Mouse (Mus musculus): ENCODE data around the gene 1700028P14Rik. TPM values are rescaled to one million over a fixed set of nuclear protein-coding genes. Genes with fewer than 3 reads are reported as not detected.

Gene 1700028P14Rik
- polyA plus RNA-seq, 1 experiment from 2014 or later, result 1.9 TPM

- Histone ChIP-seq H3K27ac (ENCODE audit: low read length) (no peak overlapping the region), H3K4me2 (ENCODE audit: low read length) (no peak overlapping the region), H3K27me3 (ENCODE audit: control insufficient read depth, insufficient read depth, low read depth, low read length) (no peaks in the 10 kb centered on the region), H3K36me3 (ENCODE audit: control insufficient read depth, insufficient read depth, low read length) (no peaks in the 10 kb centered on the region), H3K9me3 (replicated peaks; ENCODE audit: control insufficient read depth, low read length, poor library complexity, severe bottlenecking) (no peaks in the 10 kb centered on the region), H3K9ac (ENCODE audit: low read depth, low read length) (no peak overlapping the region), H3K4me1 (ENCODE audit: control insufficient read depth, insufficient read depth, low read length) (no peaks in the 10 kb centered on the region), H3K4me3 (ENCODE audit: low read depth, low read length) (no peak overlapping the region)
- no peak for ATAC-seq
- WGBS, result 53% methylated on average over 2 of the region's 2 CpGs
These were observed 20.4 kb upstream of the 1700028P14Rik start for GRCm38 (mm10) chr19:23673021-23673420.

DNA sequence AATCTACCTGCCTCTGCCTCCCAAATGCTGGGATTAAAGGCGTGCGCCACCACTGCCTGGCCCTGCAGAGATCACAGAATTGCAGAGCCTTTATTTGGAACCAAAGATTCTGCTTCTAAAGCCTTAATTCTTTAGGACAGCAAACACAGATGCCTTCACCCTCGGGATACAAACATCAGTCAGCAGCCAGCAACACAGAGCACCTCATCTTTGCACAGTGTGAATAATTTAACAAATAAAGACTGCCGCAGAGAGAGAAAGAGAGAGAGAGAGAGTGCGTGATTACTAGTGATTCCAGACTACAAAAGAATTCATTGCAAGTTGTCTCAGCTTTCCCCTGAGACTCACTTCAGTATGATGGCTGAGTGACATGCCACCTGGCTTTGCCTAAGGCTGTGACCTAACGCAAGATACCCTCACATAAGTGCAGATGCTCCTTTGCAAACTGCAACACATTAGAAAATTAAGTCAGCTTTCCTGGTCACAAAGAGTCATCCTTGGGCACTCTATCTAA is 15.6 kb upstream of the 1700028P14Rik start:
- no peak overlapping the region for H3K4me2 ChIP-seq (ENCODE audit: low read length)
- no peaks in the 10 kb centered on the region for H3K27me3 ChIP-seq (ENCODE audit: control insufficient read depth, insufficient read depth, low read depth, low read length)
- WGBS, result 40% methylated on average over 6 of the region's 6 CpGs
- H3K9me3 ChIP-seq (replicated peaks; ENCODE audit: control insufficient read depth, low read length, poor library complexity, severe bottlenecking), result no peaks in the 10 kb centered on the region
- no peak overlapping the region for H3K27ac ChIP-seq (ENCODE audit: low read length)
- no peaks in the 10 kb centered on the region for H3K36me3 ChIP-seq (ENCODE audit: control insufficient read depth, insufficient read depth, low read length)
- peak; percentile 75 for ATAC-seq
- H3K4me1 ChIP-seq (ENCODE audit: control insufficient read depth, insufficient read depth, low read length), result no peaks in the 10 kb centered on the region
- H3K9ac ChIP-seq (ENCODE audit: low read depth, low read length), result no peak overlapping the region
- no peak overlapping the region for H3K4me3 ChIP-seq (ENCODE audit: low read depth, low read length)

- Histone ChIP-seq H3K4me3 (ENCODE audit: low read depth, low read length) (no peak overlapping the region), H3K4me1 (ENCODE audit: control insufficient read depth, insufficient read depth, low read length) (no peaks in the 10 kb centered on the region), H3K27ac (ENCODE audit: low read length) (no peak overlapping the region), H3K9me3 (replicated peaks; ENCODE audit: control insufficient read depth, low read length, poor library complexity, severe bottlenecking) (no peaks in the 10 kb centered on the region), H3K27me3 (ENCODE audit: control insufficient read depth, insufficient read depth, low read depth, low read length) (no peaks in the 10 kb centered on the region), H3K4me2 (ENCODE audit: low read length) (no peak overlapping the region), H3K9ac (ENCODE audit: low read depth, low read length) (no peak overlapping the region), H3K36me3 (ENCODE audit: control insufficient read depth, insufficient read depth, low read length) (no peaks in the 10 kb centered on the region)
- ATAC-seq, result no peak
- WGBS, result 90% methylated on average over 7 of the region's 7 CpGs
These were observed 11.5 kb upstream of the 1700028P14Rik start for GRCm38 (mm10) chr19:23664083-23664482.

DNA sequence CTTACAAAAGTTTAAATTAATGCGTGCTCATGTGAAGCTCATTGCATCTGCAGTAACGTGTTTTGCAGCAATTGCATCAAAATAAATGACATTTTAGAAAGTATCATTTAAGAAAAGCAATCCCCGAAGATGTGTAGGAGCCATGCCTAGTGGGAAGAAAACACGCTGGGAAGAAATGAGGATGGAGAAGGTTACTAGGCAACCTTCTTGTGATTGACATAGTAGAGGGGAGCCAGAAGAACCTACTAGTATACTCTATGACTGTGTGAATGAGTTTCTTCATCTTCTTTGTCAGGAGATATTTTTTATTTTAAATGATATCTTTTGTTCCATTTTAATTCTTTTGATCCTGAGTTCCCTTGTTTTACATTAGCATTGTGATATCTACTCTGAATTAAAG is 5.7 kb upstream of the 1700028P14Rik start:
- 72% methylated on average over 4 of the region's 4 CpGs for WGBS
- Histone ChIP-seq H3K4me1 (ENCODE audit: control insufficient read depth, insufficient read depth, low read length) (no peaks in the 10 kb centered on the region), H3K27ac (ENCODE audit: low read length) (no peak overlapping the region), H3K4me2 (ENCODE audit: low read length) (no peak overlapping the region), H3K36me3 (ENCODE audit: control insufficient read depth, insufficient read depth, low read length) (no peaks in the 10 kb centered on the region), H3K9ac (ENCODE audit: low read depth, low read length) (no peak overlapping the region), H3K27me3 (ENCODE audit: control insufficient read depth, insufficient read depth, low read depth, low read length) (no peaks in the 10 kb centered on the region), H3K9me3 (replicated peaks; ENCODE audit: control insufficient read depth, low read length, poor library complexity, severe bottlenecking) (no peaks in the 10 kb centered on the region), H3K4me3 (ENCODE audit: low read depth, low read length) (no peak overlapping the region)
- ATAC-seq, result no peak

DNA sequence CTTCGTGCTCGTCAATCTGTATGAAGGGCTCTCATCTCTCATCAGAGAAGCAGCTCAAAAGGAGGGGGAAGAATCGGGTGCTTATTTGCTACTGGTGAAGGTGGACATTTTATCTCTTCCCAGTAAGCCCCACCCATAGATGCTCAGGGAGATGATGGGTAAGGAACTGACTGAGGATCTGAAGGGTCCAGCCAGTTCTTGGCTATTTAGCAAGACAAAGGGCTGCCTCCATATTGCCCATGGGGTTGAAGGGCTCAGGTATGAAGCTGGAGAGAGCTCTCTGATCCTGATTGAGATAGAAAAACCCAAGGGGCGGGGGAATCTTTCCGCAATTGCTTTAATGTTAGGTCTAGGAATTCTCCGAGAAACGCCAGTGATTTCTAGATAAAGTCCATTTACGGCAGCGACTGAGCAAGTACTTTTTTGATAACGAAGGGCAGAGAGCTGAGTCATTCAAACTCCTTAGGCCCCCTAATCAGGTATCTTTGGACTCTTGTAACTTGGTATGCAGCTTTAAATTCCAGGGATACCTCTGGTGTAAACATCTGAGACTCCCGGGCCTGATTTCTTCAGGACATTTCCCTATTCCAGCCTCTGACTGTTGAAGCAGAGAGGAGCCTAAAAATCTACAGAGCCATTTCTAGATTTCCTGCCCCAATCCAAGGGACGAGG is 4.8 kb upstream of the 1700028P14Rik start:
- H3K36me3 ChIP-seq (ENCODE audit: control insufficient read depth, insufficient read depth, low read length), result no peaks in the 10 kb centered on the region
- no peaks in the 10 kb centered on the region for H3K27me3 ChIP-seq (ENCODE audit: control insufficient read depth, insufficient read depth, low read depth, low read length)
- no peak overlapping the region for H3K9ac ChIP-seq (ENCODE audit: low read depth, low read length)
- no peak overlapping the region for H3K4me2 ChIP-seq (ENCODE audit: low read length)
- no peak for ATAC-seq
- WGBS, result 71% methylated on average over 12 of the region's 12 CpGs
- peaks cover 2% of the 10 kb centered on the region; the same call in 1 of the 2 replicates for H3K4me1 ChIP-seq (ENCODE audit: control insufficient read depth, insufficient read depth, low read length)
- no peaks in the 10 kb centered on the region for H3K9me3 ChIP-seq (replicated peaks; ENCODE audit: control insufficient read depth, low read length, poor library complexity, severe bottlenecking)
- H3K4me3 ChIP-seq (ENCODE audit: low read depth, low read length), result no peak overlapping the region
- no peak overlapping the region for H3K27ac ChIP-seq (ENCODE audit: low read length)

DNA sequence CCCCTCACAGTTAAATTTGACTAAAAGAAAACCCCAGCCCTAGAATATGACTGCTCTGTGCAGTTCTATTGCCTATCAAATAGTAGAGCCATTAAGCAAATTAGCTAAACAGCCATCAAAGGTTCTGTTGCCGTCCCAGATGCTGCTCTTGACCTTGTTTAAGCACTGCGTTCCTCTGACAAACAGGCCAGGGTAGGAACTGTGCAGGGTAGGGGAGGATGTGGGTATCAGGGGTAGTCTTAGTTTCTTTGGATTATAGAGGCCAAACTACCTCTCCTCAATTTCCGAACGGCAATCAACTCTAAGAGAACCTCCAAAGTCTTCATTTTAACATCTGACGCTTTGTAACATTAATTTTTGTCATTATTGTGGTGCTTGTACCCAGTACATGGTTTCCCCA is 542 bp upstream of the 1700028P14Rik start:
- no peak overlapping the region for H3K4me2 ChIP-seq (ENCODE audit: low read length)

DNA sequence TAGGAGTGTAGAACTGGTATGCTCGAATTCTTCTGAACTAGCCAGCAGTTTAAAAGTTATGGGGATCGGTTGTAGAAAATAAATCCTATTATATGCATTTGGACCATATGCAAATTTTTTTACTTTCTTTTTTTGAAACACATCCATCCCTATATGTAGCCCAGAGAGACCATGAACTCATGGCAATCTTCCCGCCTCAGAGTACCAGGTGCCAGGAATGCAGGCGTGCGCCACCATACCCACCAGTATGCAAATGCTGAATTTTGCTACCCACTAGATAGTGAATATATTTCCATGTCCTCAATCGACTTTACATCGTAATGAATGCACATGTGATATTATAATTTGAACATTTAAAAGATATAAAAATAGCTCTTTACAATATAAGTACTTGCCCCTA is 5.3 kb downstream of the 1700028P14Rik start:
- no peak for ATAC-seq
- Histone ChIP-seq H3K9ac (ENCODE audit: low read depth, low read length) (no peak overlapping the region), H3K27me3 (ENCODE audit: control insufficient read depth, insufficient read depth, low read depth, low read length) (no peaks in the 10 kb centered on the region; the same call in 1 of the 2 replicates), H3K4me1 (ENCODE audit: control insufficient read depth, insufficient read depth, low read length) (no peaks in the 10 kb centered on the region), H3K36me3 (ENCODE audit: control insufficient read depth, insufficient read depth, low read length) (no peaks in the 10 kb centered on the region), H3K27ac (ENCODE audit: low read length) (no peak overlapping the region), H3K4me2 (ENCODE audit: low read length) (no peak overlapping the region), H3K9me3 (replicated peaks; ENCODE audit: control insufficient read depth, low read length, poor library complexity, severe bottlenecking) (no peaks in the 10 kb centered on the region), H3K4me3 (ENCODE audit: low read depth, low read length) (no peak overlapping the region)
- whole genome bisulfite sequencing, result 91% methylated on average over 7 of the region's 7 CpGs

More for the DNA sequence above, 542 bp upstream of the 1700028P14Rik start:
- Histone ChIP-seq H3K9me3 (replicated peaks; ENCODE audit: control insufficient read depth, low read length, poor library complexity, severe bottlenecking) (no peaks in the 10 kb centered on the region), H3K27me3 (ENCODE audit: control insufficient read depth, insufficient read depth, low read depth, low read length) (no peaks in the 10 kb centered on the region), H3K27ac (ENCODE audit: low read length) (no peak overlapping the region), H3K4me3 (ENCODE audit: low read depth, low read length) (no peak overlapping the region), H3K36me3 (ENCODE audit: control insufficient read depth, insufficient read depth, low read length) (no peaks in the 10 kb centered on the region), H3K9ac (ENCODE audit: low read depth, low read length) (no peak overlapping the region), H3K4me1 (ENCODE audit: control insufficient read depth, insufficient read depth, low read length) (peaks cover 3% of the 10 kb centered on the region; the same call in 1 of the 2 replicates)
- peak; percentile 22; the same call in 1 of the 2 replicates for ATAC-seq
- WGBS, result 92% methylated on average over 5 of the region's 5 CpGs

DNA sequence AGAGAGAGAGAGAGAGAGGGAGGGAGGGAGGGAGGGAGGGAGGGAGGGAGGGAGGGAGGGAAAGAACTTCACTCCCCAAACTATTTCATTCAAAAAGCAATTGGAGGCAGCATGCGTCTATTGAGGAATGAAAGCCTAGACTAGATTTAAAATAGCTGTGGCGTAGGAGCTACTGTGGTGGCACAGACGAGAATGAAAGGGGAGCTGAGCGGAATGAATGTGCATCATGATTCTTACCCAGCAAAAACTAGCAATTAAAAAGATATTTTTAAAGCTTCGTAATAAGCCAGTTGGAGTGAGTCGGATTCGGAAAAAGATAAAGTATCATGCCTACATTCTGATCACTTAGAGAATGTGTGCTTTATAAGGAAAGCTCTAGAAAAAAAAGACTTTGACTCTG is 7.3 kb downstream of the 1700028P14Rik start:
- Histone ChIP-seq H3K36me3 (ENCODE audit: control insufficient read depth, insufficient read depth, low read length) (no peaks in the 10 kb centered on the region), H3K27ac (ENCODE audit: low read length) (no peak overlapping the region), H3K4me1 (ENCODE audit: control insufficient read depth, insufficient read depth, low read length) (no peaks in the 10 kb centered on the region), H3K4me2 (ENCODE audit: low read length) (no peak overlapping the region), H3K9me3 (replicated peaks; ENCODE audit: control insufficient read depth, low read length, poor library complexity, severe bottlenecking) (no peaks in the 10 kb centered on the region), H3K9ac (ENCODE audit: low read depth, low read length) (no peak overlapping the region), H3K27me3 (ENCODE audit: control insufficient read depth, insufficient read depth, low read depth, low read length) (no peaks in the 10 kb centered on the region; the same call in 1 of the 2 replicates), H3K4me3 (ENCODE audit: low read depth, low read length) (no peak overlapping the region)
- ATAC-seq, result no peak
- 66% methylated on average over 7 of the region's 7 CpGs for WGBS

- H3K9me3 ChIP-seq (replicated peaks; ENCODE audit: control insufficient read depth, low read length, poor library complexity, severe bottlenecking), result no peaks in the 10 kb centered on the region
- no peak overlapping the region for H3K9ac ChIP-seq (ENCODE audit: low read depth, low read length)
- H3K4me2 ChIP-seq (ENCODE audit: low read length), result no peak overlapping the region
- no peak overlapping the region for H3K4me3 ChIP-seq (ENCODE audit: low read depth, low read length)
- ATAC-seq, result no peak
- H3K4me1 ChIP-seq (ENCODE audit: control insufficient read depth, insufficient read depth, low read length), result no peaks in the 10 kb centered on the region
- no peak overlapping the region for H3K27ac ChIP-seq (ENCODE audit: low read length)
- no peaks in the 10 kb centered on the region for H3K36me3 ChIP-seq (ENCODE audit: control insufficient read depth, insufficient read depth, low read length)
- no peaks in the 10 kb centered on the region; the same call in 1 of the 2 replicates for H3K27me3 ChIP-seq (ENCODE audit: control insufficient read depth, insufficient read depth, low read depth, low read length)
- 97% methylated on average over 5 of the region's 5 CpGs for WGBS
These were observed 8.8 kb downstream of the 1700028P14Rik start for GRCm38 (mm10) chr19:23643819-23644218.

All from midbrain, embryonic 16.5 days (tissue).